Mouse (Mus musculus) liver, embryonic 14.5 days (tissue): ENCODE results near the gene Sar1b.

ENCODE experiments used
- CTCF ChIP-seq: IDR thresholded peaks from 2 replicates; pipeline ENCODE4 v1.5.1; 2016; ENCODE audit warnings: antibody characterized with exemption, low read depth, control low read depth
- EP300 ChIP-seq: IDR thresholded peaks from 2 replicates; pipeline ENCODE4 v1.6.1; 2016; ENCODE audit warnings: antibody characterized with exemption, low read depth

DNA sequence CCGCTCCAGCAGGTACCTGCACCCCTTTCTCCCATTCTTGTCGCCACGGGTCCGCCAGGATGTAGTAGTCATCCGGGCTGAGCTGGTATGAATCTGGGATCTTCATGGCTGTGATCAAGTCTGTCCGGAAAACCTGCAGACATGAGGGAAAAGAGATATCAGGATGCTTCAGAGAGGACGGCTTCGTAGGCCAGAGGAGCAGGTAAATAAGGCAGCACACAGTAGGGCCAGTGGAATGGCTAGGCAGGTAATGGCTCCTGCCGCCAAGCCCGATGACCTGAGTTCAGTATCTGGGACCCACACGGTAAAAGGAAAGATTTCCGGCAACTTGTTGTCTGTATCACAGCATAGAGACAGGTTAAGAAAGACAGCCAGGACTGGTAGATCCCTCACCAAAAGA lies 72.1 kb downstream of the Sar1b start:
- TF ChIP-seq CTCF = no peak
- TF ChIP-seq EP300 = no peak
